Mouse (Mus musculus) ovary, adult 18-20 months (tissue): ENCODE data around the gene Cyp2t4.

Experiments
- DNase-seq: peaks from one replicate; pipeline ENCODE4 v3.0.0; 2022; ENCODE audit warnings: low spot score, mixed read lengths

The Cyp2t4 gene

GRCm38 (mm10) chr7:27184964-27185363, 31.4 kb downstream of the Cyp2t4 start:
- no peak for DNase-seq

- DNase-seq: no peak
Observed at GRCm38 (mm10) chr7:27185986-27186385, 32.5 kb downstream of the Cyp2t4 start.

GRCm38 (mm10) chr7:27189271-27189931, 35.9 kb downstream of the Cyp2t4 start:
- DNase-seq: no peak

GRCm38 (mm10) chr7:27192434-27192833, 38.9 kb downstream of the Cyp2t4 start:
- no peak for DNase-seq

GRCm38 (mm10) chr7:27193731-27194130, 40.2 kb downstream of the Cyp2t4 start:
- DNase-seq: no peak

GRCm38 (mm10) chr7:27195681-27196611, 42.4 kb downstream of the Cyp2t4 start, which contains the start of the genes BC024978 and Snrpa:
Gene BC024978 (plus strand): TSS chr7:27195781.
Gene Snrpa (minus strand): TSS chr7:27196271.
- peak; percentile 99 for DNase-seq

GRCm38 (mm10) chr7:27197136-27197535, 43.6 kb downstream of the Cyp2t4 start:
- no peak for DNase-seq

- peak; percentile 24 for DNase-seq
Observed at GRCm38 (mm10) chr7:27197634-27198033, 44.1 kb downstream of the Cyp2t4 start.

- no peak for DNase-seq
Observed at GRCm38 (mm10) chr7:27198355-27198754, 44.8 kb downstream of the Cyp2t4 start.

GRCm38 (mm10) chr7:27198779-27199178, 45.3 kb downstream of the Cyp2t4 start:
- DNase-seq: no peak

GRCm38 (mm10) chr7:27203730-27204449, 50.4 kb downstream of the Cyp2t4 start:
- DNase-seq: no peak
